In the genomic region with DNA sequence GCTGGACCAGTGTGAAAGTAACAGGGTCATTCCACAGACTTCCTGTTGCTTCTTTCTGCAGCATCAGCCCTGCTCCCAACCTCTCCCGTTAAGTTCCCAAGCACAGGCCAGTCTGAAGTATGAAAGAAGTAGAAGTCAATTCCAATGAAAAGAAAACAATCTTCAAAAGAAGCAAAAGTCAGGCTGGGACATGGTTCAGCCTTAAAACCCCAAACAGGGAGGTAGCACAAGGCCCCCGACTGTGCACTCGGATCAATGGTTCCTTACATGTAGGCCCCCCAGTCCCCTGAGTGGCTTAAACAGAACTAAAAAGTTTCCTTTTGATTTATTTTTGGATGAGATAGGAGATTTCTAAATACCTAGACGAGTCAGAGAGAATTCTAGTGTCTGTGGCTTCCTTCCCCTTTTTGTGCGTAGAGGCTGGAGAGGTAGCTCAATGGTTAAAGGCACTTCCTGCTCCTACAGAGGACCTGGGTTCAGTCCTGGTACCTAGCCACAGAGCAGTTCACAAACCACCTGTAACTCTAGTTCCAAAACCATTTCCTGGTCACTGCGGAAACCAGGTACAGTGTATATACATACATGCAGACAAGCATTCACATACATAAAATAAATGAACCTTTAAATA, we compare ENCODE assay signal across 7 mouse cellular contexts.
"Had no signal": no experiment of that assay in that cellular context is flagged by ENCODE, and none has a peak within 500 bp of the region (broad histone marks: within the 10 kb centered on the region; RNA-seq: fewer than 3 reads in every experiment).

No protein-coding gene starts in this region.

- H3K36me3 ChIP-seq: midbrain, embryonic 12.5 days; neural tube, embryonic 12.5 days; stomach, embryonic 15.5 days had no signal

- H3K27ac ChIP-seq: midbrain, embryonic 12.5 days; neural tube, embryonic 12.5 days; stomach, embryonic 15.5 days; stomach, postnatal 0 days had no signal

- H3K27me3 ChIP-seq: megakaryocyte, embryonic 14.5 days; midbrain, embryonic 12.5 days; neural tube, embryonic 12.5 days; stomach, embryonic 15.5 days had no signal

- DNase-seq: lung, postnatal 4 days had no signal

- H3K9me3 ChIP-seq: midbrain, embryonic 12.5 days; neural tube, embryonic 12.5 days; stomach, embryonic 15.5 days had no signal

- H3K4me3 ChIP-seq: megakaryocyte, embryonic 14.5 days; midbrain, embryonic 12.5 days; neural tube, embryonic 12.5 days; stomach, embryonic 15.5 days had no signal

- H3K4me2 ChIP-seq: lung, embryonic 14.5 days; midbrain, embryonic 12.5 days; neural tube, embryonic 12.5 days; stomach, embryonic 15.5 days had no signal

- H3K9ac ChIP-seq: lung, embryonic 14.5 days; midbrain, embryonic 12.5 days; neural tube, embryonic 12.5 days; stomach, embryonic 15.5 days had no signal

- H3K4me1 ChIP-seq: stomach, embryonic 15.5 days had no signal
